Mouse (Mus musculus) limb, embryonic 10.5 days (tissue): ENCODE measurements around the gene Mroh7. TPM values are rescaled to one million over a fixed set of nuclear protein-coding genes. Genes with fewer than 3 reads are reported as not detected.

ENCODE experiments used
- DNase-seq: peaks from one replicate; pipeline ENCODE4 v3.0.0-alpha.2; 2017; ENCODE audit warnings: low spot score
- H3K27ac ChIP-seq: fragments of 300-500 bp; sonication (generic); 2 replicates; pipeline ENCODE4 v1.5.1; 2016; ENCODE audit warnings: mild to moderate bottlenecking
- H3K27me3 ChIP-seq: fragments of 300-500 bp; sonication (generic); 2 replicates; pipeline ENCODE4 v1.6.1; 2016; ENCODE audit warnings: low read depth, mild to moderate bottlenecking; ENCODE audit not compliant: poor library complexity, severe bottlenecking
- H3K36me3 ChIP-seq: fragments of 300-500 bp; sonication (generic); 2 replicates; pipeline ENCODE4 v1.6.1; 2016; ENCODE audit warnings: mild to moderate bottlenecking, moderate library complexity
- H3K4me1 ChIP-seq: fragments of 300-500 bp; sonication (generic); 2 replicates; pipeline ENCODE4 v1.6.1; 2016
- H3K4me3 ChIP-seq: fragments of 300-500 bp; sonication (generic); 2 replicates; pipeline ENCODE4 v1.5.1; 2016; ENCODE audit warnings: mild to moderate bottlenecking, moderate library complexity
- H3K9me3 ChIP-seq: fragments of 300-500 bp; sonication (generic); replicated peaks from 2 replicates; pipeline ENCODE4 v1.6.1; 2016; ENCODE audit warnings: mild to moderate bottlenecking
- WGBS: fragments of 180-500 bp; shearing (Covaris S2); methylation state at CpG from one replicate; pipeline ENCODE4 v1.1.7; 2016; 5-methylcytosine and 5-hydroxymethylcytosine counted together
- polyA plus RNA-seq: library from polyadenylated mRNA; unstranded; fragments of >200 nt; fragmentation: Nextera tagmentation; extraction: Ambion mirVana; gene quantifications from 2 replicates; pipeline ENCODE4 v1.2.1, GENCODE M21; 2016

Gene Mroh7
- polyA plus RNA-seq, 1 experiment from 2014 or later: 0.05 TPM

- WGBS: 85% methylated on average over 6 of the region's 6 CpGs
- Histone ChIP-seq H3K4me3 (no peak overlapping the region), H3K9me3 (no peaks in the 10 kb centered on the region), H3K27me3 (no peaks in the 10 kb centered on the region), H3K4me1 (peaks cover 24% of the 10 kb centered on the region), H3K27ac (no peak overlapping the region), H3K36me3 (no peaks in the 10 kb centered on the region)
- DNase-seq: no peak
Measured at GRCm38 (mm10) chr4:106647137-106647536, 83.6 kb downstream of the Mroh7 start.

- Histone ChIP-seq H3K4me1 (peaks cover 15% of the 10 kb centered on the region), H3K27ac (no peak overlapping the region), H3K36me3 (no peaks in the 10 kb centered on the region), H3K9me3 (no peaks in the 10 kb centered on the region), H3K27me3 (no peaks in the 10 kb centered on the region), H3K4me3 (no peak overlapping the region)
- WGBS: 86% methylated on average over 5 of the region's 5 CpGs
- no peak for DNase-seq
Measured at GRCm38 (mm10) chr4:106645797-106646196, 84.9 kb downstream of the Mroh7 start.

- Histone ChIP-seq H3K27ac (0 out of 2 replicates have a peak overlapping the region, but pooled peaks have one; percentile 5), H3K9me3 (no peaks in the 10 kb centered on the region)
Measured at GRCm38 (mm10) chr4:106644218-106644610, 86.5 kb downstream of the Mroh7 start.

GRCm38 (mm10) chr4:106643483-106644217 is 87.1 kb downstream of the Mroh7 start:
- H3K27ac ChIP-seq: peak overlapping the region; percentile 30; the same call in 1 of the 2 replicates
- H3K27me3 ChIP-seq: no peaks in the 10 kb centered on the region
- H3K4me1 ChIP-seq: peaks cover 15% of the 10 kb centered on the region
- 22% methylated on average over 8 of the region's 8 CpGs for WGBS
- no peaks in the 10 kb centered on the region for H3K9me3 ChIP-seq
- no peak overlapping the region for H3K4me3 ChIP-seq
- DNase-seq: no peak
- H3K36me3 ChIP-seq: no peaks in the 10 kb centered on the region

More at GRCm38 (mm10) chr4:106644218-106644610, 86.5 kb downstream of the Mroh7 start:
- 72% methylated on average over 6 of the region's 6 CpGs for WGBS
- DNase-seq: no peak
- Histone ChIP-seq H3K4me3 (no peak overlapping the region), H3K27me3 (no peaks in the 10 kb centered on the region), H3K36me3 (no peaks in the 10 kb centered on the region), H3K4me1 (peaks cover 15% of the 10 kb centered on the region)

- 62% methylated on average over 9 of the region's 9 CpGs for WGBS
Measured at GRCm38 (mm10) chr4:106634086-106634479, 96.6 kb downstream of the Mroh7 start.

GRCm38 (mm10) chr4:106633281-106634085 is 97.2 kb downstream of the Mroh7 start:
- Histone ChIP-seq H3K9me3 (no peaks in the 10 kb centered on the region), H3K36me3 (no peaks in the 10 kb centered on the region), H3K4me1 (peaks cover 32% of the 10 kb centered on the region), H3K4me3 (no peak overlapping the region), H3K27ac (no peak overlapping the region), H3K27me3 (peaks cover 24% of the 10 kb centered on the region; the same call in 1 of the 2 replicates)
- no peak for DNase-seq
- 40% methylated on average over 8 of the region's 8 CpGs for whole genome bisulfite sequencing

More at GRCm38 (mm10) chr4:106634086-106634479, 96.6 kb downstream of the Mroh7 start:
- H3K27me3 ChIP-seq: peaks cover 18% of the 10 kb centered on the region; the same call in 1 of the 2 replicates
- peaks cover 28% of the 10 kb centered on the region for H3K4me1 ChIP-seq
- no peaks in the 10 kb centered on the region for H3K36me3 ChIP-seq
- no peak overlapping the region for H3K27ac ChIP-seq
- no peaks in the 10 kb centered on the region for H3K9me3 ChIP-seq
- no peak overlapping the region for H3K4me3 ChIP-seq
- DNase-seq: no peak

- WGBS: 83% methylated on average over 1 of the region's 3 CpGs
- no peak overlapping the region for H3K27ac ChIP-seq
- peaks cover 30% of the 10 kb centered on the region; the same call in 1 of the 2 replicates for H3K27me3 ChIP-seq
- H3K9me3 ChIP-seq: no peaks in the 10 kb centered on the region
- no peak for DNase-seq
- H3K4me1 ChIP-seq: peaks cover 36% of the 10 kb centered on the region
- no peak overlapping the region for H3K4me3 ChIP-seq
- no peaks in the 10 kb centered on the region for H3K36me3 ChIP-seq
Measured at GRCm38 (mm10) chr4:106632313-106632712, 98.4 kb downstream of the Mroh7 start.

Other genes with a start within 250 kb of the Mroh7 start
- gene Bsnd, start 238.6 kb downstream of the Mroh7 start, polyA plus RNA-seq: not detected in 2 replicates
- gene Dhcr24, start 169.9 kb downstream of the Mroh7 start, polyA plus RNA-seq: 9.8 and 10.1 TPM in 2 replicates
- gene Lexm, start 113.7 kb downstream of the Mroh7 start, polyA plus RNA-seq: 0.15 TPM in 2 replicates
- gene Ttc22, start 108.5 kb downstream of the Mroh7 start, polyA plus RNA-seq: 0.14 TPM in 1 of 2 replicates, not detected in the other
- 18.8 and 20.2 TPM in 2 replicates for gene Pars2, start 79.9 kb downstream of the Mroh7 start, polyA plus RNA-seq
- gene Ttc4, start 52.0 kb downstream of the Mroh7 start, polyA plus RNA-seq: 110 and 132 TPM in 2 replicates
- 0.09 and 0.13 TPM in 2 replicates for gene Fam151a, start 3.0 kb upstream of the Mroh7 start, polyA plus RNA-seq
- 9.0 and 10.7 TPM in 2 replicates for gene Acot11, start 74.1 kb upstream of the Mroh7 start, polyA plus RNA-seq
- gene Ssbp3, start 179.8 kb upstream of the Mroh7 start, polyA plus RNA-seq: 225 and 250 TPM in 2 replicates